Mouse (Mus musculus): ENCODE results near the gene Gm20388.
A peak's percentile ranks its signal among the peaks of the same experiment; 100 is the strongest.
"Not testable (repeated sequence)": the region's sequence is repeated elsewhere in the genome, so short reads cannot be mapped to it uniquely, and the experiment has no call there.

Gm20388 gene

GRCm38 (mm10) chr8:122605367-122605766 is 2694.7 kb downstream of the Gm20388 start:
- DNase-seq (ENCODE audit: low read depth, low spot score), result no peak

GRCm38 (mm10) chr8:122606810-122607209 is 2696.2 kb downstream of the Gm20388 start:
- DNase-seq (ENCODE audit: low read depth, low spot score), result no peak

- DNase-seq (ENCODE audit: low read depth, low spot score), result no peak
Observed at GRCm38 (mm10) chr8:122610209-122610608, 2699.6 kb downstream of the Gm20388 start.

GRCm38 (mm10) chr8:122610612-122611277 is 2700.1 kb downstream of the Gm20388 start:
- DNase-seq (ENCODE audit: low read depth, low spot score), result peak; percentile 29

GRCm38 (mm10) chr8:122611295-122612133 is 2700.9 kb downstream of the Gm20388 start, which contains the start of the genes Galns and Trappc2l:
Gene Galns (minus strand): TSS chr8:122611463.
Gene Trappc2l (plus strand): TSS chr8:122611640.
- peak; percentile 99 for DNase-seq (ENCODE audit: low read depth, low spot score)

GRCm38 (mm10) chr8:122616181-122616905 is 2705.7 kb downstream of the Gm20388 start:
- DNase-seq (ENCODE audit: low read depth, low spot score), result no peak

- peak; percentile 52 for DNase-seq (ENCODE audit: low read depth, low spot score)
Observed at GRCm38 (mm10) chr8:122617947-122618546, 2707.4 kb downstream of the Gm20388 start.

GRCm38 (mm10) chr8:122618660-122619378 is 2708.2 kb downstream of the Gm20388 start:
- no peak for DNase-seq (ENCODE audit: low read depth, low spot score)

- no peak for DNase-seq (ENCODE audit: low read depth, low spot score)
Observed at GRCm38 (mm10) chr8:122620446-122620845, 2709.8 kb downstream of the Gm20388 start.

GRCm38 (mm10) chr8:122622727-122623126 is 2712.1 kb downstream of the Gm20388 start, which contains the start of gene Pabpn1l:
Gene Pabpn1l (minus strand): TSS chr8:122622739.
- no peak for DNase-seq (ENCODE audit: low read depth, low spot score)

- DNase-seq (ENCODE audit: low read depth, low spot score), result no peak
Observed at GRCm38 (mm10) chr8:122623844-122624642, 2713.4 kb downstream of the Gm20388 start.

GRCm38 (mm10) chr8:122624653-122625052 is 2714.0 kb downstream of the Gm20388 start:
- DNase-seq (ENCODE audit: low read depth, low spot score), result no peak

GRCm38 (mm10) chr8:122625811-122626210 is 2715.2 kb downstream of the Gm20388 start:
- DNase-seq (ENCODE audit: low read depth, low spot score), result no peak

GRCm38 (mm10) chr8:122626896-122627295 is 2716.3 kb downstream of the Gm20388 start:
- no peak for DNase-seq (ENCODE audit: low read depth, low spot score)

GRCm38 (mm10) chr8:122629388-122629787 is 2718.7 kb downstream of the Gm20388 start:
- DNase-seq (ENCODE audit: low read depth, low spot score), result peak; percentile 55

GRCm38 (mm10) chr8:122630696-122631095 is 2720.1 kb downstream of the Gm20388 start:
- DNase-seq (ENCODE audit: low read depth, low spot score), result no peak

GRCm38 (mm10) chr8:122632134-122632533 is 2721.5 kb downstream of the Gm20388 start:
- DNase-seq (ENCODE audit: low read depth, low spot score), result not testable (repeated sequence)

GRCm38 (mm10) chr8:122633205-122633604 is 2722.6 kb downstream of the Gm20388 start:
- DNase-seq (ENCODE audit: low read depth, low spot score), result no peak

- no peak for DNase-seq (ENCODE audit: low read depth, low spot score)
Observed at GRCm38 (mm10) chr8:122635878-122636802, 2725.5 kb downstream of the Gm20388 start.

All from ES-CJ7 (cell line).